Mouse (Mus musculus): ENCODE data around the gene Smim4. TPM values are rescaled to one million over a fixed set of nuclear protein-coding genes. Genes with fewer than 3 reads are reported as not detected.

Smim4 gene
- total RNA-seq, 2 experiments from 2014 or later, result 91.3 to 200 TPM

- ATAC-seq (replicated peaks; ENCODE audit: poor library complexity, severe bottlenecking), result peak; percentile 70
These were observed 10.9 kb upstream of the Smim4 start for GRCm38 (mm10) chr14:31139666-31140065.

DNA sequence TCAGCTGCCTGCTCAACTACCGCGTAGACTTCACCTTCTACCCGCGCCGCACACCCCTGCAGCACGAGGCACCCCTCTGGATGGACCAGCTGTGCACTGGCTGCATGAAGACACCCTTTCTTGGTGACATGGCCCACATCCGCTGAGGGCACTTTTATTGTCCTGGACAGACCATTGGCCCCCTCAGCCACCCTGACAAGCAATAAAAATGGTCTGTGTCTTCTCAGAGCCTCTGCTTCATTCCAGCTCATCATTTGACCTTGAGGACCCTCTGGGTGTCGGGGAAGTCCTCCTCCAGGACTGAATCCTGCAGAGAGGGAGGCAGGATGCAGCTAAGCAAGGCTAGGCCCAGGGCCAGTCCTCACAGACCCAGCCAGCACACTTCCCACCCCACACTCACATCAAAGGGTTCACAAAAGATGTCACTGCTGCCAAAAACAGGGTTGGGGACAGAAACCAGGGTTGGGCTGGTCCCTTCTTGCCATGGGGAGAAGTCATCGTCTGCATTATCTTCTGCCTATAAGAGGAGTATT is 10.2 kb upstream of the Smim4 start:
- ATAC-seq (replicated peaks; ENCODE audit: poor library complexity, severe bottlenecking), result no peak

- no peak for ATAC-seq (replicated peaks; ENCODE audit: poor library complexity, severe bottlenecking)
These were observed 9.6 kb upstream of the Smim4 start for GRCm38 (mm10) chr14:31138219-31138896.

DNA sequence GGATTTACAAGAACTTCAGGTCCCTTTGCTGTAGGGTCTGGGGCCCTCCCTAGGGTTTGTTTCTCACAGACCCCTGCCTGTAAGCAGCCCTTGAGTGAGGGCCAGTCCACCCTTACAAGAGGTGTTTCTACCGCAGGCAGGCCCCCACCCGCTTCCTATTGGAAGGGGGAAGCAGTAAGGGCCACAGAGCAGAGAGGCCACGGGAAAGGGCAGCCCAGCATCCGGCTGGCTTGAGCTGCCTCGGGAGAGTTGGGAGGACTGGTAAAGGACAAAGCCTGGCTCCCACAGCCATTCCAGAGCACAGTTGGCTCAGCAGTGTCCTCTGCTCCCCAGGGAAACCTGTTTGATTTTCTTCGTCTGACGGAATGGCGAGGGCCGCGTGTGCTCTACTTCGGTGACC is 9.0 kb upstream of the Smim4 start:
- no peak for ATAC-seq (replicated peaks; ENCODE audit: poor library complexity, severe bottlenecking)

GRCm38 (mm10) chr14:31137281-31137595 is 8.5 kb upstream of the Smim4 start:
- no peak for ATAC-seq (replicated peaks; ENCODE audit: poor library complexity, severe bottlenecking)

DNA sequence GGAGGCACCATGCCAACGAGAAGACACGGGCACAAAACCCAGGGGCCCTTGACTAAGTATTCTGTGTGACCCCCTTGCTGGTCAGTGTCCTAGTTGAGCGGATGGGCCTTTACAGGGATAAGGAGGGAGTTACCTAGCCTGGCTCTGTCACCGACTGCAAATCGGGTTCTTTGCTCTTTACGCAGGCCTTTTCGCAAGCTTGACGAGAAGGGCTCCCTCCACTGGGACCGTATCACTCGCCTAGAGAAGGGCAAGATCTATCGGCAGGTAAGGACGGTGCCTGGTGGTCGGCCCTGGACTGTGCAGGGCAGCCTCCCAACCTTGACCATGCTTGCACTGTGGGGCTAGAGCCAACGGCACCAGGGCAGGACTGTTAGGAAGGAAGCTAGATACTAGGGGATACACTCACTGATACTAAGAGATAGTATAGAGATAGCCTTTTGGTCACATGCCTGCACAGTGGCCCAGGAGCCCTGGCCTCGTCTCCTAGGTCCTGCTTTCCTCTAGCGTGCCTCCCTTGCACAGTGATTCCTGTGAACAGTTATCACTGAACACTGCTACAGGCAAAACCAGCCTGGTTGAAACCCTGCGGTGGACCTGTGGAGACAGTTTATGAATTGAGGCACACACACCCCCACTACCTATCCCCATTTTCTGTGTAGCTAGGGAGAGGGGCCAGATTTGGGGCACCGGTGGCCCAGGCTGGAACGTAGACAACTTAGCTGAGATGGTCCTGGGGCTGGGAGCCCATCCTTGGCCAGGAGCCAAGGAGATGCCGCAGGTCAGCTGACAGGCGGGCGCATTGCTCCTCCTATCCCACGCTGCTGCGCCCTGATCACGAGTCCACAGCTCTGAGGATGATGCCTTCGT is 7.9 kb upstream of the Smim4 start:
- no peak for ATAC-seq (replicated peaks; ENCODE audit: poor library complexity, severe bottlenecking)

- ATAC-seq (replicated peaks; ENCODE audit: poor library complexity, severe bottlenecking), result no peak
These were observed 7.0 kb upstream of the Smim4 start for GRCm38 (mm10) chr14:31135495-31136410.

GRCm38 (mm10) chr14:31134015-31135000 is 5.6 kb upstream of the Smim4 start:
- ATAC-seq (replicated peaks; ENCODE audit: poor library complexity, severe bottlenecking), result no peak

- no peak for ATAC-seq (replicated peaks; ENCODE audit: poor library complexity, severe bottlenecking)
These were observed 4.4 kb upstream of the Smim4 start for GRCm38 (mm10) chr14:31133023-31133665.

GRCm38 (mm10) chr14:31132491-31132975 is 3.8 kb upstream of the Smim4 start:
- no peak for ATAC-seq (replicated peaks; ENCODE audit: poor library complexity, severe bottlenecking)

DNA sequence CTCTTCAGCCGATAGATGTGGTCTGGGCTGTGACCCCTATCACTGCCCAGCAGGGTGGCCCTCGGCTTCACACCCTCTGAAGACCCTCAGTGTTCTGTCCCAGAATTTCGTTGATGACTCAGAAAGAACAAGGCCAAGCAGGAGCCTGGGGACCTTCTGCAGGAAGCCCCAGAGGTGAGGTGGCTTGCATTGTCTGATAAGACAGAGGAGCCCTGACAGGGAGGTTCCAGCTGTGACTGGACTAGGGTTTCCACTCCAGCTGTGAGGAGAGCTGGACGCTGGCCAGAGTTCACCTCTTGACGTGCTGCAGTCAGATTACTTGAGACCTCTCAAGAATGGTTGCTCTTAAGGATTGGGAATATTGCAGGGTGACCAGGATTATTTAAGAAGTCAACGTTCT is 3.3 kb upstream of the Smim4 start:
- no peak for ATAC-seq (replicated peaks; ENCODE audit: poor library complexity, severe bottlenecking)

- no peak for ATAC-seq (replicated peaks; ENCODE audit: poor library complexity, severe bottlenecking)
These were observed 2.6 kb upstream of the Smim4 start for GRCm38 (mm10) chr14:31131272-31131821.

GRCm38 (mm10) chr14:31130236-31131220 is 1.8 kb upstream of the Smim4 start, which contains the start of gene Nt5dc2:
Gene Nt5dc2, plus strand, starts transcription at chr14:31131053.
- ATAC-seq (replicated peaks; ENCODE audit: poor library complexity, severe bottlenecking), result peak; percentile 71

- ATAC-seq (replicated peaks; ENCODE audit: poor library complexity, severe bottlenecking), result no peak
These were observed 825 bp upstream of the Smim4 start for GRCm38 (mm10) chr14:31129326-31130235.

DNA sequence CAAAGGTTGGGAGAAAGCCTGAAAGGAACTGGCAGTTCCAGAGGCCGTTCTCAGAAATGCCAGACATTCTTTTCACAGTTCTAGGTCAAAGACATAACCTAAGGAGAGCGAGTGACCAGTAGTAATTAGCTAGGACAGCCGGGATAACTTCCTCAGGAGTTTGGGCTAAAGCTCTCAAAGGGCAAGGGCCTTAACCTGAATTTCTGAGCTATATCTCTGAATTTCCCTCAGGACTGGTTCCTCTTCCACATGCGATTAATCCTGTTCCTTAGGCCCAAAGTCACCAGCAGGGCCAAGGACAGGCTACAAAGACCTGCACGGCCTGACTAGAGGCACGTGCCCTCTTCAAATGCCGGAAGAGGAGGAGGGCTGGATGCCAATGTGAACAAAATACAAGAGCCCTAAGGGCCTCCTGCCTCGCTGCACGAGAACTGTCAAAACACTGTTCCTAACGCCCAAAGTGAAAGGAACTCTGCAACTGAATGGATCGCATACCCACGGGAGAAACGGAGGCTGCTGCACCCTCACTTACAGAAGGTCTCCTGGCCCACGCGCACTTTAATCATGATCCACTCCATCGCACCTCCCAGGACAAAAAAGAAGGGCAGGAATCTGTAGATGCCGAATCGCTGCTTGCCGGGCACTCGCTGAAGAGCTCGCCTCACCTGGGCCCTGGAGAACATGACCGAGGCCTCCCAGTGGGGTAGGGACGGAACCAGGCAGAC is 493 bp downstream of the Smim4 start:
- peak; percentile 29 for ATAC-seq (replicated peaks; ENCODE audit: poor library complexity, severe bottlenecking)

Data from granulocyte monocyte progenitor cell, adult 5-6 weeks (primary cell).